Mouse (Mus musculus): ENCODE results near the gene Arpc1a. TPM values are rescaled to one million over a fixed set of nuclear protein-coding genes. Genes with fewer than 3 reads are reported as not detected.

Arpc1a gene
- polyA plus RNA-seq, 1 experiment from 2014 or later = 152 TPM

- Histone ChIP-seq H3K36me3 (ENCODE audit: control insufficient read depth, insufficient read depth, low read length) (peaks cover 11% of the 10 kb centered on the region), H3K4me2 (ENCODE audit: low read depth, severe bottlenecking) (no peak overlapping the region), H3K4me3 (ENCODE audit: low read depth, low read length) (no peak overlapping the region), H3K9me3 (ENCODE audit: control insufficient read depth, low read length) (no peaks in the 10 kb centered on the region), H3K27me3 (ENCODE audit: control insufficient read depth, insufficient read depth, low read length) (no peaks in the 10 kb centered on the region), H3K27ac (replicated peaks; ENCODE audit: low read depth, low read length) (no peak overlapping the region), H3K9ac (ENCODE audit: low read length) (no peak overlapping the region), H3K4me1 (ENCODE audit: control insufficient read depth, insufficient read depth, low read length) (peaks cover 3% of the 10 kb centered on the region; the same call in 1 of the 2 replicates)
- DNase-seq (ENCODE audit: low spot score) = no peak
- ATAC-seq (ENCODE audit: insufficient number of reproducible peaks, low FRiP score, low TSS enrichment, low read depth) = no peak
- WGBS = 81% methylated on average over 8 of the region's 8 CpGs
Measured at GRCm38 (mm10) chr5:145112566-145112965, 28.9 kb downstream of the Arpc1a start.

- H3K27ac ChIP-seq (replicated peaks; ENCODE audit: low read depth, low read length) = no peak overlapping the region
- peak; percentile 8; the same call in 1 of the 2 replicates for ATAC-seq (ENCODE audit: insufficient number of reproducible peaks, low FRiP score, low TSS enrichment, low read depth)
- H3K4me3 ChIP-seq (ENCODE audit: low read depth, low read length) = peak overlapping the region; percentile 64; the same call in 1 of the 2 replicates
- no peak for DNase-seq (ENCODE audit: low spot score)
- peaks cover 3% of the 10 kb centered on the region; the same call in 1 of the 2 replicates for H3K4me1 ChIP-seq (ENCODE audit: control insufficient read depth, insufficient read depth, low read length)
- peak overlapping the region; percentile 74 for H3K4me2 ChIP-seq (ENCODE audit: low read depth, severe bottlenecking)
- H3K36me3 ChIP-seq (ENCODE audit: control insufficient read depth, insufficient read depth, low read length) = peaks cover 9% of the 10 kb centered on the region; the same call in 1 of the 2 replicates
- 41% methylated on average over 2 of the region's 2 CpGs for WGBS
- no peaks in the 10 kb centered on the region for H3K27me3 ChIP-seq (ENCODE audit: control insufficient read depth, insufficient read depth, low read length)
- H3K9ac ChIP-seq (ENCODE audit: low read length) = no peak overlapping the region
- H3K9me3 ChIP-seq (ENCODE audit: control insufficient read depth, low read length) = no peaks in the 10 kb centered on the region
Measured at GRCm38 (mm10) chr5:145113416-145113815, 29.8 kb downstream of the Arpc1a start.

- Histone ChIP-seq H3K9me3 (ENCODE audit: control insufficient read depth, low read length) (no peaks in the 10 kb centered on the region), H3K4me3 (ENCODE audit: low read depth, low read length) (peak within 1 kb of the TSS; percentile 64), H3K36me3 (ENCODE audit: control insufficient read depth, insufficient read depth, low read length) (0 out of 2 replicates have a peak, but pooled peaks cover 5% of the 10 kb centered on the region), H3K9ac (ENCODE audit: low read length) (peak within 1 kb of the TSS; percentile 42), H3K4me1 (ENCODE audit: control insufficient read depth, insufficient read depth, low read length) (peaks cover 3% of the 10 kb centered on the region; the same call in 1 of the 2 replicates), H3K27ac (replicated peaks; ENCODE audit: low read depth, low read length) (no peak within 1 kb of the TSS), H3K4me2 (ENCODE audit: low read depth, severe bottlenecking) (peak within 1 kb of the TSS; percentile 74), H3K27me3 (ENCODE audit: control insufficient read depth, insufficient read depth, low read length) (no peaks in the 10 kb centered on the region)
- DNase-seq (ENCODE audit: low spot score) = peak; percentile 71
- under 1% methylated on average over 49 of the region's 53 CpGs for WGBS
- ATAC-seq (ENCODE audit: insufficient number of reproducible peaks, low FRiP score, low TSS enrichment, low read depth) = peak; percentile 52
Measured at GRCm38 (mm10) chr5:145114071-145114605, 30.5 kb downstream of the Arpc1a start, which contains the start of gene Arpc1b. TSS of gene Arpc1b (plus strand) at chr5:145114215.

- 17% methylated on average over 40 of the region's 40 CpGs for WGBS
- Histone ChIP-seq H3K4me3 (ENCODE audit: low read depth, low read length) (peak overlapping the region; percentile 64), H3K27ac (replicated peaks; ENCODE audit: low read depth, low read length) (no peak overlapping the region), H3K4me2 (ENCODE audit: low read depth, severe bottlenecking) (peak overlapping the region; percentile 74), H3K9me3 (ENCODE audit: control insufficient read depth, low read length) (no peaks in the 10 kb centered on the region), H3K27me3 (ENCODE audit: control insufficient read depth, insufficient read depth, low read length) (no peaks in the 10 kb centered on the region), H3K4me1 (ENCODE audit: control insufficient read depth, insufficient read depth, low read length) (peaks cover 3% of the 10 kb centered on the region; the same call in 1 of the 2 replicates), H3K36me3 (ENCODE audit: control insufficient read depth, insufficient read depth, low read length) (0 out of 2 replicates have a peak, but pooled peaks cover 3% of the 10 kb centered on the region), H3K9ac (ENCODE audit: low read length) (peak overlapping the region; percentile 42)
- DNase-seq (ENCODE audit: low spot score) (peak; percentile 53), ATAC-seq (ENCODE audit: insufficient number of reproducible peaks, low FRiP score, low TSS enrichment, low read depth) (0 out of 2 replicates have a peak, but pooled peaks have one; percentile 10)
Measured at GRCm38 (mm10) chr5:145114606-145115473, 31.2 kb downstream of the Arpc1a start.

GRCm38 (mm10) chr5:145115736-145116135, 32.1 kb downstream of the Arpc1a start:
- Histone ChIP-seq H3K27me3 (ENCODE audit: control insufficient read depth, insufficient read depth, low read length) (no peaks in the 10 kb centered on the region), H3K4me3 (ENCODE audit: low read depth, low read length) (no peak overlapping the region), H3K4me2 (ENCODE audit: low read depth, severe bottlenecking) (no peak overlapping the region), H3K9ac (ENCODE audit: low read length) (no peak overlapping the region), H3K4me1 (ENCODE audit: control insufficient read depth, insufficient read depth, low read length) (peaks cover 6% of the 10 kb centered on the region; the same call in 1 of the 2 replicates), H3K9me3 (ENCODE audit: control insufficient read depth, low read length) (no peaks in the 10 kb centered on the region), H3K27ac (replicated peaks; ENCODE audit: low read depth, low read length) (no peak overlapping the region), H3K36me3 (ENCODE audit: control insufficient read depth, insufficient read depth, low read length) (no peaks in the 10 kb centered on the region)
- 90% methylated on average over 5 of the region's 5 CpGs for WGBS
- DNase-seq (ENCODE audit: low spot score) = no peak
- no peak for ATAC-seq (ENCODE audit: insufficient number of reproducible peaks, low FRiP score, low TSS enrichment, low read depth)

- H3K4me2 ChIP-seq (ENCODE audit: low read depth, severe bottlenecking) = no peak overlapping the region
- H3K4me1 ChIP-seq (ENCODE audit: control insufficient read depth, insufficient read depth, low read length) = peaks cover 6% of the 10 kb centered on the region; the same call in 1 of the 2 replicates
- H3K4me3 ChIP-seq (ENCODE audit: low read depth, low read length) = no peak overlapping the region
- H3K9ac ChIP-seq (ENCODE audit: low read length) = no peak overlapping the region
- WGBS = 35% methylated on average over 4 of the region's 4 CpGs
- H3K36me3 ChIP-seq (ENCODE audit: control insufficient read depth, insufficient read depth, low read length) = no peaks in the 10 kb centered on the region
- ATAC-seq (ENCODE audit: insufficient number of reproducible peaks, low FRiP score, low TSS enrichment, low read depth) = no peak
- no peaks in the 10 kb centered on the region for H3K27me3 ChIP-seq (ENCODE audit: control insufficient read depth, insufficient read depth, low read length)
- DNase-seq (ENCODE audit: low spot score) = no peak
- H3K9me3 ChIP-seq (ENCODE audit: control insufficient read depth, low read length) = no peaks in the 10 kb centered on the region
- H3K27ac ChIP-seq (replicated peaks; ENCODE audit: low read depth, low read length) = no peak overlapping the region
Measured at GRCm38 (mm10) chr5:145116316-145116715, 32.7 kb downstream of the Arpc1a start.

GRCm38 (mm10) chr5:145116916-145117315, 33.3 kb downstream of the Arpc1a start:
- H3K4me3 ChIP-seq (ENCODE audit: low read depth, low read length) = no peak overlapping the region
- no peak overlapping the region for H3K27ac ChIP-seq (replicated peaks; ENCODE audit: low read depth, low read length)
- H3K4me1 ChIP-seq (ENCODE audit: control insufficient read depth, insufficient read depth, low read length) = peaks cover 6% of the 10 kb centered on the region; the same call in 1 of the 2 replicates

GRCm38 (mm10) chr5:145118005-145118404, 34.4 kb downstream of the Arpc1a start:
- H3K27me3 ChIP-seq (ENCODE audit: control insufficient read depth, insufficient read depth, low read length) = no peaks in the 10 kb centered on the region
- H3K9ac ChIP-seq (ENCODE audit: low read length) = no peak overlapping the region
- no peak for ATAC-seq (ENCODE audit: insufficient number of reproducible peaks, low FRiP score, low TSS enrichment, low read depth)
- H3K4me1 ChIP-seq (ENCODE audit: control insufficient read depth, insufficient read depth, low read length) = peaks cover 6% of the 10 kb centered on the region; the same call in 1 of the 2 replicates
- H3K4me2 ChIP-seq (ENCODE audit: low read depth, severe bottlenecking) = no peak overlapping the region
- no peak for DNase-seq (ENCODE audit: low spot score)
- no peak overlapping the region for H3K4me3 ChIP-seq (ENCODE audit: low read depth, low read length)
- WGBS = 64% methylated on average over 6 of the region's 6 CpGs
- no peak overlapping the region for H3K27ac ChIP-seq (replicated peaks; ENCODE audit: low read depth, low read length)
- H3K36me3 ChIP-seq (ENCODE audit: control insufficient read depth, insufficient read depth, low read length) = peaks cover 2% of the 10 kb centered on the region; the same call in 1 of the 2 replicates
- no peaks in the 10 kb centered on the region for H3K9me3 ChIP-seq (ENCODE audit: control insufficient read depth, low read length)

More at GRCm38 (mm10) chr5:145116916-145117315, 33.3 kb downstream of the Arpc1a start:
- Histone ChIP-seq H3K4me2 (ENCODE audit: low read depth, severe bottlenecking) (no peak overlapping the region), H3K27me3 (ENCODE audit: control insufficient read depth, insufficient read depth, low read length) (no peaks in the 10 kb centered on the region), H3K9ac (ENCODE audit: low read length) (no peak overlapping the region), H3K9me3 (ENCODE audit: control insufficient read depth, low read length) (no peaks in the 10 kb centered on the region), H3K36me3 (ENCODE audit: control insufficient read depth, insufficient read depth, low read length) (0 out of 2 replicates have a peak, but pooled peaks cover 2% of the 10 kb centered on the region)
- DNase-seq (ENCODE audit: low spot score) (peak; percentile 79), ATAC-seq (ENCODE audit: insufficient number of reproducible peaks, low FRiP score, low TSS enrichment, low read depth) (no peak)
- 44% methylated on average over 10 of the region's 10 CpGs for WGBS

Data from limb, embryonic 11.5 days (tissue).